Mouse (Mus musculus): ENCODE results near the gene Sec24c. TPM values are rescaled to one million over a fixed set of nuclear protein-coding genes. Genes with fewer than 3 reads are reported as not detected.
"Not testable (repeated sequence)": the region's sequence is repeated elsewhere in the genome, so short reads cannot be mapped to it uniquely, and the experiment has no call there.

Sec24c gene
- total RNA-seq, 2 experiments from 2014 or later = 106 to 110 TPM

DNA sequence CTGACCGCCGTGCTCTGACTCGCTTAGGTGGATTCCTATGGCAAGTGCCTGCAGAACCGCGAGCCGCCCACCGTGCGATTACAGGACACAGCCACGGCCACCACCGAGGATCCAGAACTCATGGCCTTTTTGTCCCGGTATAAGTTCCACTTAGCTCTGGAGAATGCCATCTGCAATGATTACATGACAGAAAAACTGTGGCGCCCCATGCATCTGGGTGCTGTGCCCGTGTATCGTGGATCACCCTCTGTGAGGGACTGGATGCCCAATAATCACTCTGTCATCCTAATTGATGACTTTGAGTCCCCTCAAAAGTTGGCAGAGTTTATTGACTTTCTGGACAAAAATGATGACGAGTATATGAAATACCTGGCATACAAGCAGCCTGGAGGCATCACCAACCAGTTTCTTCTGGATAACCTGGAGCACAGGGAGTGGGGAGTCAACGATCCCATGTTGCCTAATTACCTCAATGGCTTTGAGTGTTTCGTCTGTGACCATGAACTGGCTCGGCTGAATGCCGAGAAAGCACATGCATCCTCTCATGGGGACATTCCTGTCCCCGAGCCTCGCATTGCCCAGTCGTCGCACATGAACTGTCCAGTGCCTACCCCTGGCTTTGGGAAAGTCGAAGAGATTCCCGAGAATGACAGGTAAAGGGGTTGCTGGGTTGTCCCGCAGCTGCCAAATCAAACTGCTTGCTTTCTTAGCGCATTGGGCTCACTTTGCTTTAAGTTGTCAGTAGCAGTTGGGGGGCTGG lies 21.8 kb downstream of the Sec24c start:
- DNase-seq (ENCODE audit: low spot score in 2 of 2) = peak in 1 of 2 experiments; percentile 41

DNA sequence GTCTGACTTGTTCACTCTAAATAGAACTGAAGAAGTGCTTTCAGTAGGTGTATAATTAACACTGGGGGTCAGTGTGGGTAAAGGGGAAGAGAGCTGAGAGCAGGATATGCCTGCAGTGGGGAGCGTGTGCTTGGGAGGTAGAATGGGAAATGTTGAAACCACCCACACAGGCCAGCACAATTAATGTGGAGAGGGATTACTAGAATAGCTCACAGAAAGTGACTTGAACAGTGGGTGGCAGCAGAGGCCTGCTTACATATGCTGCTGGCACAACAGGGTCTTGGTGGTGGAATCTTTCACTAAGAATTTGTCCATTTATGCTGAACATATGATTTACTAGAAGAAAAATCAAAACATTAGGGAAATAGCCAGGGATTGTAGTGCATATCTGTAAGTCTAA lies 22.9 kb downstream of the Sec24c start:
- DNase-seq (ENCODE audit: low spot score in 2 of 2) = peak; percentile 33 to 71

DNA sequence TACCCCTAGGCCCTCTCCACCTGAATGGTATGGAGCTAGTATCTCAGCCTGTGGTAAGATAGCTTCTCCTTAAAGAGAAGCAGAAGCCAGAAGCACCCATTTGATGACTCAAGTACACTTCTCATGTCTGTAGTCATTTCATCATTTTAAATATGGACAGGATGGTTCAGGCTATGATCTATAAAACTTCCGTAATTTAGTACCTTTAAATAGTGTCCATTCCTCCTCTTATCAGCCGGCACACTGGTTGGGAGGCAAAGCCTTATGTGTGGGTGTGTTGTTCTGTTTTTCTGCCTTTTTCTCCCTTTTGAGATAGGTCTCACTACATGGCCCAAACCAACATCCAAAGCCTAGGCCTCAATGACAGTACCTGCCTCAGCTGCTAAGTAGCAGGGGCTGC lies 24.4 kb downstream of the Sec24c start:
- no peak for DNase-seq (ENCODE audit: low spot score in 2 of 2)

DNA sequence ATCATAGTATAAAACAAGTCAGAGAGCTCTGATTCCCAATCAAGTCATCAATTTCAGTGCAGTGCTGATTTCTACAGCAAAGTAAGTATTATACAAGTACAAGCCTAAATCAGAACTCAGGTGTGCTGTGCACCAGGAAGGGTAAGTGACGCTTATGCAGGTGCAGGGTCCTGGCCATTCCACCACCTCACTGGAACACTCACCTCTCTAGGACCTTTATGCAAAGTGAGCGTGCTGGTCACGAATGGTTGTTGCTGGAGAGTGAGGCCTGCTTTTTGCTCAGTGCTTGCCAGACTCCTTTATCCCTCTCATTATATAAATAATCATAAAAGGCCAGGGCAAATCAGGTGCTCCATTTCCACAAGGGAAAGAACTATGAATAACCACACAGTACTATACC lies 26.3 kb downstream of the Sec24c start:
- DNase-seq (ENCODE audit: low spot score in 2 of 2) = no peak

- DNase-seq (ENCODE audit: low spot score in 2 of 2) = no peak
These were observed 27.4 kb downstream of the Sec24c start for GRCm38 (mm10) chr14:20701554-20701953.

DNA sequence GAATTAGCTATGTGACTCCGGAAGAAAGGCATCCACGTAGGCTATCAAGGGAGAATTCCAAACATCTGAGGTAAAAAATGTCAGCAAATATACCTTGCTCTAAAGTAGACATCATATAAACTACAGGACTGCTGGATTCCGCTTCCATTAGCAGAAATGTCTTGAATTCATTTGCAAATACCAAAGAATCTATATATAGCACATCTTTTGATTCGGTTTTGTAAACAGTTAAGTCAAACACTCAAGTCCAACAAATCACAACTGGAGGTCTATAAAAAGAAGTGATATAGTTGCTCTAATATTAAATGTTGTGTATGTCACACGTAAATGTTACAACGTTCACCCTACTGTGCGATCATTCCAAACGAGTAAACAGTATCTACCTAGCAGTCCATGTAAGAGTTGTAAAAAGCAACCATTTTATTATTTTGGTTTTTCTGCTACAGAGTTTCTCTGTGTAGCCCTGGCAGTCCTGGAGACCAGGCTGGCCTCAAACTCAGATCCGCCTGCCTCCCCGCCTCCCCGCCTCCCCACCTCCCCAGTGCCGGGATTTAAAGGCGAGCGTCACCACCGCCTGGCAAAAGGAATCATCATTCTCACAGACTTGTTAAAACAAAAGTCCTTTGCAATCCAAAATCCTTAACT lies 28.1 kb downstream of the Sec24c start:
- no peak for DNase-seq (ENCODE audit: low spot score in 2 of 2)

DNA sequence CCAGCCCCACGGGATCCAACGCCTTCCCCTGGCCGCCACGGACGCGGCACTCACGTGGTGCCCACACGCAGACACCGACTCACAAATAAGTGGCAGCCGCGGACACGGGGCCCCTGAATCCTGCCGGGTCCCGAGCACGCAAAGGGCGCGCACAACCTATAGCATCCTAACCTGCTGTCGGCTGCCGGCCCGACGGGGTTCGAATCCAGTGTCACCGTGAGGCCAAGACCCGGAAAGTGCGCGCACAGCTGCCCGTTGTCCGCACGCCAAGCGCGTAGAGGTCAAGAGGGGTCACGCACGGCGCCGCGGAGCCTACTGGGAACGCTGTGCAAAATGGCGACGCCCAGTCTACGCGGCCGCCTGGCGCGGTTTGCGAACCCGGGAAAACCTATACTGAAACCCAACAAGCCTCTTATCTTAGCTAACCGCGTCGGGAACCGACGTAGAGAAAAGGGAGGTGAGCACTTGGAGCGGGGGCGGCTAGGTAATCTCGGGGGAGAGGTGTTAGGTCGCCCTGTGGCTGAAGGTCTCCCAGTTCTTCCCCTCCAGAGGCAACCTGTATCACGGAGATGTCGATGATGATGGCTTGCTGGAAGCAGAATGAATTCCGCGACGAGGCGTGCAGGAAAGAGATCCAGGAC lies 28.8 kb downstream of the Sec24c start, which contains the start of gene Chchd1:
TSS of gene Chchd1 (plus strand) at position 266 of the 641 bp plus-strand sequence.
- peak; percentile 90 to 93 for DNase-seq (ENCODE audit: low spot score in 2 of 2)

DNA sequence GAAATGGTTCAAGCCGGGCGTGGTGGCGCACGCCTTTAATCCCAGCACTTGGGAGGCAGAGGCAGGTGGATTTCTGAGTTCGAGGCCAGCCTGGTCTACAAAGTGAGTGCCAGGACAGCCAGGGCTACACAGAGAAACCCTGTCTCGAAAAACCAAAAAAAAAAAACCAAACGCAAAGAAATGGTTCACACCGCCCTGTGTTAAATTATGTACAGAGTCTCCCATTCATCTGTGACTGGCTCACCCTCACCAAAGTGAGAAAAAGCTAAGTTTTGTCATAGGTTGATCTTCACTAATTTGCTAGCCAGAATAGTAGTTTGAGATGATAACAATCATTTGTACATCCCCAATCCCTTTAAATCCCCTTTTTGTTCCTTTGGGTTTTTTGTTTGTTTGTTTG lies 29.4 kb downstream of the Sec24c start:
- DNase-seq (ENCODE audit: low spot score in 2 of 2) = not testable (repeated sequence)

DNA sequence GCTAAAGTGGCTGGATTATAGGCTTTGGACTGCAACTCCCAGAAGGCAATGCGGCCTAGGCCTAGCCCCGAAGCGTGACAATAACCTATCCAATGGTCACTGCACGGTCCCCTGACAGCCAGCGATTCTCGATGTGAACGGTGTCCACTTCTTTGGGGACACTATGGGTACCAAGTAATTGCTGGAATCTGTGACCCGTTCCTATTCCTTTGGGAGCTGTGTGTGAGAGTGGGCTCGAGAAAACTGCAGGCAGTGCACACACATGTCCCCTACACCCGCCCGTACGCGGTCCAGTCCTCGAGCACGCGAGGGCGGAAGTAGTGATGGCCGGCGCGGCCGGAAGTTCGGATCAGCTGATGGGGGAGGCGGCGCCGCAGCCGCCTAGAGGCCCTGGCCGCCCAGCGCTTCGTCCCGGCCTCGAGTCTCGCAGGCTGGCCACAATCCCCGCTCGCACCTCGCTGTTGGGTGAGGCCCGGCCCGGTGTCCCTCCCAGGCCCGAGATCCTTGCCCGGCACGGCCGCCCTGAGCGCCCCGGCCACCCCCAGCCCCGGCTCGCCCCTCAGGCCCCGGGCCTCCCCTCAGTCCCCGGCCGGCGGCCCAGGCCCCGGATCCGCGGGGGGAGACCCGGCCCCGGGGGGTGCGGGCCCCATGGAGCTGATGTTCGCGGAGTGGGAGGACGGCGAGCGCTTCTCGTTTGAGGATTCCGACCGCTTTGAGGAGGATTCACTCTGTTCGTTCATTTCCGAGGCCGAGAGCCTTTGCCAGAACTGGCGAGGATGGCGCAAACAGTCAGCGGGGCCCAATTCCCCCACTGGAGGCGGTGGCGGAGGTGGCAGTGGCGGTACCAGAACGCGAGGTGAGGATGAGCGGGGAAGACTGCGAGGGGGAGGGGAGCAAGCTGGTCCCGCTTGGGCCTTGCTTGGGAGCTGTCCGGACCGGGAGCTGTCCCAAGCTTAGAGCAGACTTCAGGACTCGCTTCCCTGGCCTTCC lies 33.4 kb downstream of the Sec24c start, which contains the start of gene Zswim8:
TSS of gene Zswim8 (plus strand) at position 352 of the 990 bp plus-strand sequence.
- peak; percentile 92 for DNase-seq (ENCODE audit: low spot score in 2 of 2)

- no peak for DNase-seq (ENCODE audit: low spot score in 2 of 2)
These were observed 34.1 kb downstream of the Sec24c start for GRCm38 (mm10) chr14:20708239-20708638.

DNA sequence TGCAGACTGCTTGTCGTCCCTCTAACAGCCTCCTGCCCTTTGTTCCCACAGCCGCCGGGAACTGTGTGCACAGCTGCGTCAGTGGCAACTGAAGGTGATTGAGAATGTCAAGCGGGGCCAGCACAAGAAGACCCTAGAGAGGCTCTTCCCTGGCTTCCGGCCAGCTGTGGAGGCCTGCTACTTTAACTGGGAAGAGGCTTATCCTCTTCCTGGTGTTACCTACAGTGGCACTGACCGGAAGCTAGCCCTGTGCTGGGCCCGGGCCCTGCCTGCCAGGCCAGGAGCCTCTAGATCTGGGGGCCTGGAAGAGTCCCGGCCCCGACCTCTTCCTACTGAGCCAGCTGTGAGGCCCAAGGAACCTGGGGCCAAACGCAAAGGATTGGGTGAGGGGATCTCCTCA lies 39.7 kb downstream of the Sec24c start:
- DNase-seq (ENCODE audit: low spot score in 2 of 2) = no peak

DNA sequence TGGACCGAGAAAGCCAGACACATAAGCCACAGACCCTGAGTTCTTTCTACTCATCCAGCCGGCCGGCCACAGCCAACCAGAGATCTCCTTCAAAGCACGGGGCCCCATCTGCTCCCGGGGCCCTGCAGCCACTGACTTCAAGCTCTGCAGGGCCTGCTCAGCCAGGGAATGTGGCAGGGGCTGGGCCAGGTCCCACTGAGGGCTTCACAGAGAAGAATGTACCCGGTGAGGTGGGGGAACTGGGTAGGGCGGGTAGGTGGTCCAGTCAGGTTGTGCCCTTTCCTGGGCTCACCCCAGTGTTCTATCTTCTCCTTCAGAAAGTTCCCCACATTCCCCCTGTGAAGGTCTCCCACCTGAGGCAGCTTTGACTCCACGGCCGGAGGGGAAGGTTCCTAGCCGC lies 44.3 kb downstream of the Sec24c start:
- no peak for DNase-seq (ENCODE audit: low spot score in 2 of 2)

DNA sequence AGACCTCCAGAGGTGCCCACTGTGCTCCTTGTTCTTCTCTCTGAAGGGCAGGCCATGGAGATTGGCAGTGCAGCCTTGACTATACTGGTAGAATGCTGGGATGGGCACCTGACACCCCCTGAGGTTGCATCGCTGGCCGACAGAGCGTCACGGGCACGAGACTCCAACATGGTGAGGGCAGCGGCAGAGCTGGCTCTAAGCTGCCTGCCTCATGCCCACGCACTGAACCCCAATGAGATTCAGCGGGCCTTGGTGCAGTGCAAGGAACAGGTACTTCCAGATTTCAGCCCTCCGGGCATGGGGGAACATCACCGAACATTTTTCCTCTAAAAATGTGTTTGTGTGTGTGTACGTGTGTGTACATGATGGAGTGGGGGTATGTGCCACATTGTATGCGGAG lies 45.7 kb downstream of the Sec24c start:
- no peak for DNase-seq (ENCODE audit: low spot score in 2 of 2)

GRCm38 (mm10) chr14:20721371-20721770 lies 47.3 kb downstream of the Sec24c start:
- DNase-seq (ENCODE audit: low spot score in 2 of 2) = no peak

GRCm38 (mm10) chr14:20723006-20723405 lies 48.9 kb downstream of the Sec24c start:
- no peak for DNase-seq (ENCODE audit: low spot score in 2 of 2)

- DNase-seq (ENCODE audit: low spot score in 2 of 2) = peak; percentile 71 to 76
These were observed 49.9 kb downstream of the Sec24c start for GRCm38 (mm10) chr14:20724043-20724442.

DNA sequence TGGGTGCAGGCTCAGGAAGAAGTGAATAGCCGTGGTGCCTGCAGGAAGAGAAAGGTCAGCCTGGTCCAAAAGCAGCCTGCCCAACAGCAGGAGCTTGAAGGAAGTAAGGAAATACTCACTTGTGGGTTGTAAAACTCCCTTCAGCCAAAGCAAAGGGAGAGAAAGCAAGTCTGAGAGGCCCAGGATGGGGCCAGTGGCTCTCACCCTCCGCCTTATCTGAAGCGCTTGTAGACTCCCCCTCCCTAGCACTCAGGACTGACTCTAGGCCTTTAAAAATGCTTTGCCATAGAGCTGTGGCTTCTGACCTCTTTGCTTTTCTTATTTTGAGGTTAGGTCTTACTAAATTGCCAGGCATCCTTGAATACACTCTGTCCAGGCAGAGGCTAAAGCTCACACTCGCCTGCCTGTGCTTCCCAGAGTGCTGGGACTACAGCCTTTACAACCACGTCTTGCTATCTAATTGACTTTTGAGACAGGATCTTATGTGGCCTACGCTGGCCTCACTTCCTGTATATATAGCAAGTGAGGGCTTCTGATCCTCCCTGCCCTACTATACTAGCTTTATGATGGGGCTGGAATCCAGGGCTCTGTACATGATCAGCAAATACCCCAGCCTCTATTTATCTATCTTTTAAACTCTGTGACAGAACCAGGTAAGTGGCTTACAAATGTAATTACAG lies 51.7 kb downstream of the Sec24c start:
- DNase-seq (ENCODE audit: low spot score in 2 of 2) = no peak

- DNase-seq (ENCODE audit: low spot score in 2 of 2) = no peak
These were observed 55.8 kb downstream of the Sec24c start for GRCm38 (mm10) chr14:20729871-20730270.

DNA sequence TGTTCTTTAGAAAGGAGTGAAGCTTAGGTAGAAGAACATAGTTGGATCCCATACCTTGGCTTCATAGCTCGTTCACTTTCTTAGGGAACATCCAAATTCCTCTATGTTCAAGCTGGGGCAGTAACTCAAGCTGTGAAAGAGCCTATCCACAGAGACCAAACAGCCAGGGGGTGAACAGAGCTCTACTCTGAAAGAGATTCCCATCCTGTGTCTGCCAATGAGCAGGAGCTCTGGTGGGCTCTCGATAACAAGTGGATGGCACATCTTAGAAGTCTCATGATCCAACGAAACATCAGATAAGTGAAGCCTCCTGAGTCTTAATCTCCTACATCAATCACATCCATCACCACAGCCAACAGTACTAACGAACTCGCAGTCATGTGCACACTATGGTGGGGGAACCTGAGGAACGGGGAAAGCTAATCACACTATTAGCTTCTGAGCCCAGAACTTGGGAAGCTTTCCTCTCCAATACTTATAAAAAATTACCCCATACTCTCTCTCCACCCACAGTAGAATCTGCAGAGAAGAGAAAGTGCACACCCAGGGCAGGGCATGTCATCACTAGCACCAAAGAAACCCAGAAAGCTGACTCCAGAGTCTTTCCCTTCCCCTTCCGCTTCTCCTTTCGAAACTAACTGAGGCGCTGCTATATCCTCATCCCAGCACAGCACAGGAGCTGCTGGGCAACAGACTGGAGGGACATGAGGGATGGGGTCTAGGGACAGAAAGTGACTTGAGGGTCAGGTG lies 56.9 kb downstream of the Sec24c start:
- DNase-seq (ENCODE audit: low spot score in 2 of 2) = no peak

Data from layer of hippocampus, postnatal 14 days (tissue).